Comparison of ENCODE assay signal across 8 mouse cellular contexts in the genomic region with DNA sequence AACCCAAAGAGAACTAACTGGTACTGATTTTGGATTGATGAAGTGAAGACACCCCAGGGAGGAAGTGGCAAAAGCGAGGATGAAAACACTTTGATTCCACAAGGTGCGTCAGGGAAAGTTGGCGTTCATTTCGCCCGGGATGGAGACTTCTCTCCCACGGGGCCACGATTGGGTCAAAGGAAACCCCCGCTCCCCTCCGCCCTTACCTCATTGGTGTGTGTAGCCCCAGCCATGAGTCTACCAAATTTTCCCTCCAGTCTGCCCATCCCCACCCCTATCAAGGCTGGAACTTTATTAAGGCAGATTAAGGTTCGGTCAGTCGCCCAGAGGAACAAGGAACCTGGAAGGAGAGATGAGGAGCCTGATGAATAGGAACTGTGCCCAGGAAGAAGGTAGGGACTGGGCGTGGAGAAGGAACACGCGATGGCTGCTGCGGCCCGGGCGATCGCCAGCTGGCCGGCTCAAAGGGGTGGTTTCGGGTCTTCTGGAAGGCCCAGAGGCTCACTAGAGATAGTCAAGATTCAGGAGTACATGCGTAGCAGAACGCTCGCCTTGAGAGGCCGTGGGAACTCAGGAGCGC. TPM values are rescaled to one million over a fixed set of nuclear protein-coding genes. Genes with fewer than 3 reads are reported as not detected.
DNase-seq lines count a peak whose midpoint lies in the region; ATAC-seq and TF ChIP-seq lines count a peak whose summit lies in the region.

A gene (plus strand): TSS at position 287 of the 580 bp plus-strand sequence.

- no peak for TF ChIP-seq POLR2A in olfactory bulb, adult 2 months (IDR thresholded peaks at IDR 0.05; ENCODE audit: insufficient read depth, low read depth, low read length)

- peak within 1 kb of the TSS; percentile 57 for H3K4me2 ChIP-seq in kidney, embryonic 14.5 days (replicated peaks; ENCODE audit: low read depth, low read length)
- H3K4me2 ChIP-seq in forebrain, embryonic 11.5 days (ENCODE audit: low read depth, low read length, severe bottlenecking), result peak within 1 kb of the TSS; percentile 87
- peak within 1 kb of the TSS; percentile 80 for H3K4me2 ChIP-seq in limb, embryonic 13.5 days (replicated peaks)

- H3K4me3 ChIP-seq in kidney, embryonic 14.5 days (ENCODE audit: low read length), result peak within 1 kb of the TSS; percentile 71
- H3K4me3 ChIP-seq in ES-E14 (ENCODE audit: insufficient read depth in 1 of 2, low read depth in 1 of 2, low read length in 2 of 2, poor library complexity in 1 of 2, severe bottlenecking in 1 of 2), result peak within 1 kb of the TSS; percentile 91 to 94
- peak within 1 kb of the TSS; percentile 75 for H3K4me3 ChIP-seq in forebrain, embryonic 11.5 days (ENCODE audit: low read depth, low read length)
- peak within 1 kb of the TSS; percentile 76 for H3K4me3 ChIP-seq in limb, embryonic 13.5 days
- peak within 1 kb of the TSS; percentile 73 for H3K4me3 ChIP-seq in olfactory bulb, adult 2 months (ENCODE audit: insufficient read depth, low read depth, low read length)

- WGBS in kidney, embryonic 14.5 days, result 1% methylated on average over 25 of the region's 25 CpGs
- WGBS in forebrain, embryonic 11.5 days, result 2% methylated on average over 25 of the region's 25 CpGs
- 1% methylated on average over 25 of the region's 25 CpGs for WGBS in limb, embryonic 13.5 days
- WGBS in olfactory bulb, adult 2 months, result 7% methylated on average over 25 of the region's 25 CpGs

- peak within 1 kb of the TSS; percentile 77 for H3K27ac ChIP-seq in kidney, embryonic 14.5 days (ENCODE audit: low read depth, low read length)
- H3K27ac ChIP-seq in ES-E14 (ENCODE audit: insufficient read depth, low read depth, low read length, poor library complexity, severe bottlenecking), result peak within 1 kb of the TSS; percentile 41; the same call in 1 of the 2 replicates
- H3K27ac ChIP-seq in forebrain, embryonic 11.5 days (ENCODE audit: low read depth, low read length), result no peak within 1 kb of the TSS
- peak within 1 kb of the TSS; percentile 89 for H3K27ac ChIP-seq in limb, embryonic 13.5 days
- H3K27ac ChIP-seq in olfactory bulb, adult 2 months (ENCODE audit: insufficient read depth, low read depth, low read length), result peak within 1 kb of the TSS; percentile 52

- H3K27me3 ChIP-seq in kidney, embryonic 14.5 days (ENCODE audit: control insufficient read depth, insufficient read depth, low read length), result no peaks in the 10 kb centered on the region
- no peaks in the 10 kb centered on the region for H3K27me3 ChIP-seq in forebrain, embryonic 11.5 days (ENCODE audit: control insufficient read depth, insufficient read depth, low read length)
- H3K27me3 ChIP-seq in limb, embryonic 13.5 days, result no peaks in the 10 kb centered on the region

- in situ Hi-C loops in ES-E14 (cut with MboI; ENCODE audit: low sequenced_read_pairs in 2 of 2, unreplicated experiment in 2 of 2), result no loop called here

- H3K9me3 ChIP-seq in kidney, embryonic 14.5 days (ENCODE audit: control insufficient read depth, low read length), result no peaks in the 10 kb centered on the region
- no peaks in the 10 kb centered on the region for H3K9me3 ChIP-seq in ES-E14 (ENCODE audit: control insufficient read depth, insufficient read depth, low read depth, low read length)
- H3K9me3 ChIP-seq in forebrain, embryonic 11.5 days (ENCODE audit: control insufficient read depth, low read length), result no peaks in the 10 kb centered on the region
- H3K9me3 ChIP-seq in limb, embryonic 13.5 days, result no peaks in the 10 kb centered on the region

- peak; percentile 12 for ATAC-seq in kidney, embryonic 14.5 days (ENCODE audit: low FRiP score, low TSS enrichment)
- peak; percentile 35 for ATAC-seq in forebrain, embryonic 11.5 days (replicated peaks; ENCODE audit: low FRiP score)
- peak; percentile 8 to 15; a peak in 2 of 4 replicates for ATAC-seq in hematopoietic stem cell, adult 5-6 weeks (replicated peaks in 1 of 2; ENCODE audit: insufficient read depth in 1 of 2, low FRiP score in 2 of 2, low TSS enrichment in 1 of 2, low read depth in 1 of 2, poor library complexity in 2 of 2, severe bottlenecking in 2 of 2)
- ATAC-seq in limb, embryonic 13.5 days (ENCODE audit: low FRiP score, low read depth), result no peak

- no peak for TF ChIP-seq CTCF in olfactory bulb, adult 2 months (IDR thresholded peaks at IDR 0.05; ENCODE audit: insufficient read depth, low read depth, low read length)

- peak within 1 kb of the TSS; percentile 72 for H3K9ac ChIP-seq in kidney, embryonic 14.5 days (ENCODE audit: low read depth, low read length)
- H3K9ac ChIP-seq in ES-E14 (ENCODE audit: insufficient read depth, low read depth, low read length, poor library complexity, severe bottlenecking), result peak within 1 kb of the TSS; percentile 93
- peak within 1 kb of the TSS; percentile 85 for H3K9ac ChIP-seq in forebrain, embryonic 11.5 days (ENCODE audit: low read length)
- peak within 1 kb of the TSS; percentile 84 for H3K9ac ChIP-seq in limb, embryonic 13.5 days

- no peak for DNase-seq in kidney, adult 18-20 months
- DNase-seq in ES-E14 (ENCODE audit: low read depth, low spot score), result no peak
- peak; percentile 57 for DNase-seq in forebrain, embryonic 11.5 days (ENCODE audit: low spot score)
- DNase-seq in cerebellum, adult 18-20 months, result no peak

- peaks cover 7% of the 10 kb centered on the region for H3K4me1 ChIP-seq in kidney, embryonic 14.5 days (ENCODE audit: control insufficient read depth, insufficient read depth, low read length)
- peaks cover 7 to 8% of the 10 kb centered on the region in 2 experiments for H3K4me1 ChIP-seq in ES-E14 (ENCODE audit: control insufficient read depth in 2 of 2, insufficient read depth in 2 of 2, low read length in 2 of 2, poor library complexity in 1 of 2)
- peaks cover 2% of the 10 kb centered on the region; the same call in 1 of the 2 replicates for H3K4me1 ChIP-seq in forebrain, embryonic 11.5 days (replicated peaks; ENCODE audit: control insufficient read depth, insufficient read depth, low read length)
- peaks cover 45% of the 10 kb centered on the region for H3K4me1 ChIP-seq in limb, embryonic 13.5 days
- H3K4me1 ChIP-seq in olfactory bulb, adult 2 months (ENCODE audit: control insufficient read depth, insufficient read depth, low read length), result peaks cover 25% of the 10 kb centered on the region

- peaks cover 9% of the 10 kb centered on the region; the same call in 1 of the 2 replicates for H3K36me3 ChIP-seq in kidney, embryonic 14.5 days (ENCODE audit: control insufficient read depth, insufficient read depth, low read length)
- H3K36me3 ChIP-seq in ES-E14 (ENCODE audit: control insufficient read depth, insufficient read depth, low read length, poor library complexity, severe bottlenecking), result peaks cover 13% of the 10 kb centered on the region; the same call in 1 of the 2 replicates
- no peaks in the 10 kb centered on the region for H3K36me3 ChIP-seq in forebrain, embryonic 11.5 days (ENCODE audit: control insufficient read depth, insufficient read depth, low read length)
- peaks cover 22% of the 10 kb centered on the region for H3K36me3 ChIP-seq in limb, embryonic 13.5 days

TF ChIP-seq in ES-E14, 5 proteins besides CTCF, POLR2A, EP300 and RAD21:
- no peak for TF ChIP-seq MAFK (IDR thresholded peaks at IDR 0.05; ENCODE audit: insufficient read depth, low read depth, low read length)
- TF ChIP-seq CHD2 (IDR thresholded peaks at IDR 0.05; ENCODE audit: low read depth, low read length), result no peak
- TF ChIP-seq ZC3H11A (IDR thresholded peaks at IDR 0.05; ENCODE audit: borderline replicate concordance, low read depth, low read length), result no peak
- TF ChIP-seq ZNF384 (IDR thresholded peaks at IDR 0.05; ENCODE audit: low read depth, low read length), result no peak
- no peak for TF ChIP-seq HCFC1 (IDR thresholded peaks at IDR 0.05; ENCODE audit: borderline replicate concordance, insufficient read depth, low read length)
TF ChIP-seq in ES-E14: peak in this region for 0.

RNA-seq across cellular contexts. Expression of the gene that starts here (rescaled TPM):
- polyA plus RNA-seq in kidney, embryonic 14.5 days (2014; fragmentation: Nextera tagmentation; extraction: Ambion mirVana), result 10.7 and 11.2 TPM in 2 replicates
- total RNA-seq in ES-E14 (2012; rRNA removed), result 17.3 and 21.8 TPM in 2 replicates
- 12.5 and 13.0 TPM in 2 replicates for polyA plus RNA-seq in forebrain, embryonic 11.5 days (2014; fragmentation: Nextera tagmentation; extraction: Ambion mirVana)
- 11.2 and 14.2 TPM in 2 replicates for total RNA-seq in hematopoietic stem cell, adult 5-6 weeks (2017)
- polyA plus RNA-seq in limb, embryonic 13.5 days (2015; fragmentation: Nextera tagmentation; extraction: Ambion mirVana), result 15.2 and 17.0 TPM in 2 replicates
- not detected in 2 replicates for polyA plus RNA-seq in olfactory bulb, adult 2 months (2012; ENCODE audit: insufficient read depth, insufficient read length, low replicate concordance, missing spikeins)
